Mouse (Mus musculus): Measurements from ENCODE around the gene Sh2b1. TPM values are rescaled to one million over a fixed set of nuclear protein-coding genes. Genes with fewer than 3 reads are reported as not detected.

The Sh2b1 gene
- 10 to 100 TPM; 11.9 to 63.3 (median 41.1) TPM for total RNA-seq (2018; cell fraction: chromatin; rRNA removed)
- total RNA-seq (2018; cell fraction: cytosol; rRNA removed): 10 to 100 TPM in 22 of 26 experiments, 1 to 10 TPM in 4; 6.0 to 20.4 (median 15.8) TPM
- total RNA-seq (2018; cell fraction: nucleus; rRNA removed): 10 to 100 TPM; 13.7 to 52.3 (median 28.3) TPM
- polyA plus RNA-seq (2018): 10.4 to 17.2 TPM (median 11.7 TPM) in 3 replicates

GRCm38 (mm10) chr7:126474993-126475581 is at the start of gene Sh2b1:
Gene Sh2b1, minus strand, starts transcription at chr7:126475424.
- peak within 1 kb of the TSS; percentile 83 for H3K27ac ChIP-seq
- under 1% methylated on average over 53 of the region's 53 CpGs for WGBS (ENCODE audit: missing documents)
- peak within 1 kb of the TSS; percentile 69 for H3K4me3 ChIP-seq (ENCODE audit: inconsistent target)
- H3K79me2 ChIP-seq (ENCODE audit: inconsistent target): peaks cover 4% of the 10 kb centered on the region; the same call in 1 of the 2 replicates
- H3K36me3 ChIP-seq (ENCODE audit: inconsistent target): peaks cover 11% of the 10 kb centered on the region; the same call in 1 of the 2 replicates

- no peaks in the 10 kb centered on the region for H3K36me3 ChIP-seq (ENCODE audit: inconsistent target)
- H3K79me2 ChIP-seq (ENCODE audit: inconsistent target): no peaks in the 10 kb centered on the region
- no peak overlapping the region for H3K4me3 ChIP-seq (ENCODE audit: inconsistent target)
- H3K27ac ChIP-seq: no peak overlapping the region
- WGBS (ENCODE audit: missing documents): 83% methylated on average over 3 of the region's 3 CpGs
These were observed 48.1 kb upstream of the Sh2b1 start for GRCm38 (mm10) chr7:126523316-126523715.

- no peaks in the 10 kb centered on the region for H3K36me3 ChIP-seq (ENCODE audit: inconsistent target)
- no peak overlapping the region for H3K27ac ChIP-seq
- H3K4me3 ChIP-seq (ENCODE audit: inconsistent target): no peak overlapping the region
- no peaks in the 10 kb centered on the region for H3K79me2 ChIP-seq (ENCODE audit: inconsistent target)
- 82% methylated on average over 2 of the region's 2 CpGs for WGBS (ENCODE audit: missing documents)
These were observed 44.3 kb upstream of the Sh2b1 start for GRCm38 (mm10) chr7:126519513-126519912.

GRCm38 (mm10) chr7:126518261-126518941 is 43.2 kb upstream of the Sh2b1 start:
- Histone ChIP-seq H3K4me3 (ENCODE audit: inconsistent target) (no peak overlapping the region), H3K79me2 (ENCODE audit: inconsistent target) (no peaks in the 10 kb centered on the region), H3K36me3 (ENCODE audit: inconsistent target) (no peaks in the 10 kb centered on the region), H3K27ac (no peak overlapping the region)
- WGBS (ENCODE audit: missing documents): 95% methylated on average over 5 of the region's 5 CpGs

GRCm38 (mm10) chr7:126511287-126511686 is 36.1 kb upstream of the Sh2b1 start:
- no peak overlapping the region for H3K27ac ChIP-seq
- H3K36me3 ChIP-seq (ENCODE audit: inconsistent target): no peaks in the 10 kb centered on the region
- H3K79me2 ChIP-seq (ENCODE audit: inconsistent target): no peaks in the 10 kb centered on the region
- 90% methylated on average over 3 of the region's 3 CpGs for WGBS (ENCODE audit: missing documents)
- H3K4me3 ChIP-seq (ENCODE audit: inconsistent target): no peak overlapping the region

- WGBS (ENCODE audit: missing documents): 91% methylated on average over 8 of the region's 8 CpGs
- Histone ChIP-seq H3K4me3 (ENCODE audit: inconsistent target) (no peak overlapping the region), H3K27ac (no peak overlapping the region), H3K36me3 (ENCODE audit: inconsistent target) (no peaks in the 10 kb centered on the region), H3K79me2 (ENCODE audit: inconsistent target) (no peaks in the 10 kb centered on the region)
These were observed 32.0 kb upstream of the Sh2b1 start for GRCm38 (mm10) chr7:126507126-126507778.

GRCm38 (mm10) chr7:126504913-126505312 is 29.7 kb upstream of the Sh2b1 start:
- H3K36me3 ChIP-seq (ENCODE audit: inconsistent target): peaks cover 9% of the 10 kb centered on the region
- peaks cover 21% of the 10 kb centered on the region for H3K79me2 ChIP-seq (ENCODE audit: inconsistent target)
- H3K27ac ChIP-seq: no peak overlapping the region
- no peak overlapping the region for H3K4me3 ChIP-seq (ENCODE audit: inconsistent target)
- WGBS (ENCODE audit: missing documents): 83% methylated on average over 2 of the region's 2 CpGs

- 2% methylated on average over 53 of the region's 72 CpGs for WGBS (ENCODE audit: missing documents)
These were observed 28.2 kb upstream of the Sh2b1 start, which contains the start of gene Atxn2l for GRCm38 (mm10) chr7:126503273-126503878. Gene Atxn2l, minus strand, starts transcription at chr7:126503437.

GRCm38 (mm10) chr7:126502751-126503150 is 27.5 kb upstream of the Sh2b1 start:
- Histone ChIP-seq H3K27ac (peak overlapping the region; percentile 80), H3K4me3 (ENCODE audit: inconsistent target) (peak overlapping the region; percentile 87), H3K79me2 (ENCODE audit: inconsistent target) (peaks cover 42% of the 10 kb centered on the region), H3K36me3 (ENCODE audit: inconsistent target) (peaks cover 31% of the 10 kb centered on the region)
- WGBS (ENCODE audit: missing documents): under 1% methylated on average over 40 of the region's 40 CpGs

More at GRCm38 (mm10) chr7:126503273-126503878, 28.2 kb upstream of the Sh2b1 start, which contains the start of gene Atxn2l:
- H3K79me2 ChIP-seq (ENCODE audit: inconsistent target): peaks cover 36% of the 10 kb centered on the region
- H3K36me3 ChIP-seq (ENCODE audit: inconsistent target): peaks cover 25% of the 10 kb centered on the region
- peak within 1 kb of the TSS; percentile 87 for H3K4me3 ChIP-seq (ENCODE audit: inconsistent target)
- peak within 1 kb of the TSS; percentile 80 for H3K27ac ChIP-seq

GRCm38 (mm10) chr7:126502023-126502741 is 27.0 kb upstream of the Sh2b1 start:
- WGBS (ENCODE audit: missing documents): 1% methylated on average over 44 of the region's 57 CpGs
- H3K36me3 ChIP-seq (ENCODE audit: inconsistent target): peaks cover 37% of the 10 kb centered on the region
- H3K79me2 ChIP-seq (ENCODE audit: inconsistent target): peaks cover 48% of the 10 kb centered on the region
- peak overlapping the region; percentile 87 for H3K4me3 ChIP-seq (ENCODE audit: inconsistent target)
- H3K27ac ChIP-seq: peak overlapping the region; percentile 80

- Histone ChIP-seq H3K36me3 (ENCODE audit: inconsistent target) (peaks cover 42% of the 10 kb centered on the region), H3K4me3 (ENCODE audit: inconsistent target) (peak overlapping the region; percentile 87), H3K27ac (peak overlapping the region; percentile 80), H3K79me2 (ENCODE audit: inconsistent target) (peaks cover 53% of the 10 kb centered on the region)
- WGBS (ENCODE audit: missing documents): 3% methylated on average over 9 of the region's 9 CpGs
These were observed 26.4 kb upstream of the Sh2b1 start for GRCm38 (mm10) chr7:126501684-126502022.

GRCm38 (mm10) chr7:126499416-126499815 is 24.2 kb upstream of the Sh2b1 start:
- WGBS (ENCODE audit: missing documents): 96% methylated on average over 7 of the region's 7 CpGs

GRCm38 (mm10) chr7:126497966-126498365 is 22.7 kb upstream of the Sh2b1 start:
- WGBS (ENCODE audit: missing documents): 92% methylated on average over 12 of the region's 12 CpGs

More at GRCm38 (mm10) chr7:126499416-126499815, 24.2 kb upstream of the Sh2b1 start:
- Histone ChIP-seq H3K4me3 (ENCODE audit: inconsistent target) (no peak overlapping the region), H3K36me3 (ENCODE audit: inconsistent target) (peaks cover 64% of the 10 kb centered on the region), H3K27ac (no peak overlapping the region), H3K79me2 (ENCODE audit: inconsistent target) (peaks cover 76% of the 10 kb centered on the region)

GRCm38 (mm10) chr7:126496475-126496874 is 21.3 kb upstream of the Sh2b1 start:
- WGBS (ENCODE audit: missing documents): 97% methylated on average over 5 of the region's 5 CpGs
- peaks cover 86% of the 10 kb centered on the region for H3K36me3 ChIP-seq (ENCODE audit: inconsistent target)
- no peak overlapping the region for H3K4me3 ChIP-seq (ENCODE audit: inconsistent target)
- H3K27ac ChIP-seq: no peak overlapping the region
- H3K79me2 ChIP-seq (ENCODE audit: inconsistent target): peaks cover 71% of the 10 kb centered on the region

More at GRCm38 (mm10) chr7:126497966-126498365, 22.7 kb upstream of the Sh2b1 start:
- no peak overlapping the region for H3K4me3 ChIP-seq (ENCODE audit: inconsistent target)
- no peak overlapping the region for H3K27ac ChIP-seq
- H3K79me2 ChIP-seq (ENCODE audit: inconsistent target): peaks cover 76% of the 10 kb centered on the region
- H3K36me3 ChIP-seq (ENCODE audit: inconsistent target): peaks cover 79% of the 10 kb centered on the region
